Mouse (Mus musculus): ENCODE measurements around the gene Fez2.

The Fez2 gene

DNA sequence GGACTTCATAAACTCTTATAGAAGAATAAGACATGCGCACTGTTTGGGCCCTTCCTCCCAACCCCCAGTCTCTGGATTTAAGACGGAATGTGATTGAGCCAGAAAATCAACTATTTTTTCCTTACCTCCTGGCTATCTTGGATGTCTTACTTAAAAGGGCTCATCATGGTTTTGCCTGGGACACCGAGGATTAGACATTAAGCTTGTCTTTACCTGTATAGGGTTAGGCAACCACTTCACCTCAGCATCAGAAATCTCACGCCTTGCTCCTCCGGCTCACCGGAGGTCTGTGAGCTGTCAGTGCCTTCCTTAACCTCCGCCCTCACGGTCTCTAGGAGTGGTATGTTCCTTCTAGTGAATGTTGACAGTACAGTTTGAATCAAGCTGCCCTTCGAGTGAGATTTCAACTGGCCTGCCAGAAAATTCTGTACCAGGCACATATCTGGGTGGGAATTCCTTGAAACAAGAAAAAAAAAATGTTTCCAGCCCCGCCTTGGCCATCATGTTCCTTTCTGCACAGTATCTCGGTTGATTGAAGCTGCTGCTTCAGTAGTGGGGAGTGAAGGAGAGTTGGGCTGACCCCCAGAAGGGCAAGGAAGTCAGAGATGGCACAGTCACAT lies 96.6 kb downstream of the Fez2 start:
- no peak for DNase-seq (ENCODE audit: low spot score)

All from urinary bladder, postnatal 14 days (tissue).